Mouse (Mus musculus): ENCODE data around the gene Rufy4. TPM values are rescaled to one million over a fixed set of nuclear protein-coding genes. Genes with fewer than 3 reads are reported as not detected.

Gene Rufy4
- 1 to 10 TPM in 1 of 2 experiments, under 1 TPM in 1; 0.12 to 1.2 TPM for total RNA-seq (2021)
- long read RNA-seq, experiment 1: 0 reads
- long read RNA-seq, experiment 2, partial matches to known transcripts: 0 of 1 reads
- long read RNA-seq, experiment 2, other reads (novel, unspliced or antisense): 1 of 1 reads

DNA sequence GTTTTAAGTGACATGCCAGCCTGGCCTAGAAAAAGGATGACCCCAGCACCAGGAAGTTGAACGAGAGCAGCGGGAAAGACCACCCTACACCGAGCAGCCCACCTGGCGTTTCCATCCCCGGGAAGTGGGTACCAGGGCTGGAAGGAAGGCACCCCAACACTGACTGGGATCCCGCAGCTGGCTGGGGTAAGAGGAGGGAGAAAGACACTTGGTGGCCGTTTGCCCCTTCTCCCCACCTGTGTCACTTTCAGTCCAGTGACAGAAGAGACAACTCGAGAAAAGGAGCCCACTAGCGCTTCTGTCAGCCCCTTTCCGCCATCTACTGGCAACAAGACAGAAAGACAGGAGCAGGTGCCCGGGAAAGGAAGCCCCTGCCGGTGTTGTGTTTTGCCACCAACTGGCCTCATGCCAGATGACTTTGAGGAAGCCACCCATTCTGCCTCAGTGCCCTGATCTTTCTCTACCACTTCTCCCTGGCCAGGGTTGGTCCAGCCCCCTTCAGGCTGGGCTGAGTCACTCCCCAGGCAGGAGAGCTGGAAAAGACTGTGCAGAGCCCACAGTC, at the start of gene Rufy4:
TSS of gene Rufy4 (plus strand) at position 551 of the 562 bp plus-strand sequence.
- DNase-seq: peak; percentile 49

DNA sequence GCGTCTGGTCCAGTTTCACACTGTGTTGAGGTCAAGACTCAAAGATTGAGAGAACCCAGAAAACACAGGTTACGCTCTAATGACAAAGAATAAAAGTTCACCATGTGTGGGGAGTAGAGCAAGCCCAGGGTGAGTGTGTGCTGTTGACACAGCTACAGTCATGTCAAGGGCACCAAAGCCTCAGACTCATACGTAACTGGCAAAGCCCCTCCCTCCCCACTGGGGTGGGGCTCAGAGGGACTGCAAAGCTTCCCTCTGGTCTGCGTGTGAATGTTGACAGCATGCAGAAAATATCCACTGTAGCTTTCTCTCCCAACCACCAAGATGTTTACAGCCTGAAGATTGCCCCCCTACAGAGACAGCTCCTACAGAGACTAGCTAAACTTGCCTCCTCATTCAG, 49.1 kb upstream of the Rufy4 start:
- no peak for DNase-seq

DNA sequence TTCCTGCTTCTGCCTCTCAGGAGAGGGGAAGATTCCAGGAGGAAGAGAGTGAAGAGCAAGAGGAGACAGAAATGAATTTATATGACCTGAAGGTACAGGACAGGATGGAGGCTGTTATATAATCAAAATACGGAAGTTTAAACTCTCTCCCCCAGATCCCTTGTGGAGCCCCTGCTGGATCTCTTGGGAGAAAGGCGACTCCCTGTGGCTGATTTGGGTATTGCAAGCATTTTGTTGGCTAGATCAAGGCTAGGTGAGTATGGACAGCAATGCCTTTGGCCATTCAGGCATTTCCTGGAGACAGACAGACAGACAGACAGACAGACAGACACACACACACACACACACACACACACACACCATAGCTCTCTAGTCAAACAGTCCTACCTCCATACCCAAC, 48.0 kb upstream of the Rufy4 start:
- peak; percentile 83 for DNase-seq

DNA sequence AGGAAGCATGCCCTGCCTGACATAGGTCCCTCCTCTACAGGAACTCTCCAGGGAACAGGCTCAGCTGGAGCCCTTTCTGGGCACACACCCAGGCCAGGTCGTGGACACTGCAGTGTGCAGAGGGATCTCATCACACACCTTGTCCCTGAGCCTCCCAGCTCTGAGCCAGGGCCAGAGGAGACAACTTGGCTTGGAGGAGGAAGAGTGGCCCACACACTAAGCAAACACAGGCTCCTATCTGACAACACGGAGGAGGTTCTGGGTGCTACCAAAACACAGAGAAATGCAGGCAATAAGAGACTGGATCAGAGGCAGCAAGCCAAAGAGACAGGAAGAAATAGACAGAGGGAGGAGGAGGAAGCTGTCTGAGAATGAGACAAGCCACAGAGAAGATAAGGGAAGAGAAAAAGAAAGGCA, 43.8 kb upstream of the Rufy4 start:
- DNase-seq: no peak

DNA sequence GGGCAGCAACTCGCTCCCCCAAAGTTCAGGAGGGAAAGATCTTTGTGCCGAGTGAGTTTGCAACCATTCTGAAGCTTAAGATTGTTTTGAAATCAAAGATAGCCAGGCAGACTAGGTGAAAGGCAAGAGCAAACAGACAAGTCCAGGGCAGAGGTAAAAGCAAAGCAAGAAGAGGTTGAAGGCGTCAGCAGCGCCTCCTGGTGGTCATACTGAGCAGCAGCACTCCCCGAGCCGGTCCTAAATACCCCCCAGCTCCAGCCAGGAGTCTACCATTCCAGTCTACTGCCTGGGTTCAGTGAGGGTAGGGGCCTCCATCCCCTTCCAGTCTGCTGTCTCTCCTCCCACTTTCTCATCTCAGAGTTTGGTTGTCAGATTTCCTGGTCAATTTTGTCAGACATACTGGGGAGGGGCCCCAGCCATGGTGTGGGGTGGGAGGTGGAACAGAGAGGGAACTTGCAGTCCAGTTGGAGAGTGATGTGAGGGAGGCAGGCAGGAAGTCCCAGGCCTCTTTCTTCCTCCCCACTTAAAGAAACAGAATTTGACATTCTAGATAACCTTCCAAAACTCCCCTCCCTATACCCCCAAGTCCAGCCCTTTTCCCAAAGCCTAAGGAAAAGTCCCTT, 42.4 kb upstream of the Rufy4 start:
- DNase-seq: peak; percentile 65

DNA sequence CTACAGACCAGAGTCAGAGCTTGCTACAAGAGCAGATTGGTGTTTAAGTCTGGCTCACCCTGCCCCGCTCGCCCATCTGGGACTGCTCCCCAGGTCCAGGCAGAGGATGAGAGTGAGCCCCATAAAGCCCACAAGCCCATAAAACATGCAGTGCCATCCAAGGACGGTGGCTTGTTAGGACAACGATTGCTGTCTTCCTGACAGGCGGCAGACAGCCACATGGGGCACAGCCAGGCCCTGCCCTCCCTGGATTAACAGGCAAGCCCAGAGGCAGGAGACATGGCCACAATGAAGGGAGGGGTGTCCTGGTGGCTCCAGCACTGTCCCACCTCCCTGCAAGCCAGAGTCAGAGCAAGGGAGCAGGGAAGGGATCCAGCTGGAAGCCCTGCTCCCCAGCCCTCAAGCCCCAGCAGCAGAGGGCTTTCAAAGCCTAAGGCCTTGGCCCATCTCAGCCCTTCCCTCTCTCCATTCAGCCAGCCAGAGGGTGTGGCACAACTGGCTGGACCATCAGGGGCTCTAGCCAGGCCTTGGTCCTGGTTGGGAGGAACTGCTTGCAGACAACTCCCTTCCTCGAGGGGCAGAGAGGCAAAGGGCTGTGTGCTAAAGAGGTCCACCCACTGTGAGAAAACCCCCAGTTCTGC, 41.2 kb upstream of the Rufy4 start:
- peak; percentile 47 for DNase-seq

DNA sequence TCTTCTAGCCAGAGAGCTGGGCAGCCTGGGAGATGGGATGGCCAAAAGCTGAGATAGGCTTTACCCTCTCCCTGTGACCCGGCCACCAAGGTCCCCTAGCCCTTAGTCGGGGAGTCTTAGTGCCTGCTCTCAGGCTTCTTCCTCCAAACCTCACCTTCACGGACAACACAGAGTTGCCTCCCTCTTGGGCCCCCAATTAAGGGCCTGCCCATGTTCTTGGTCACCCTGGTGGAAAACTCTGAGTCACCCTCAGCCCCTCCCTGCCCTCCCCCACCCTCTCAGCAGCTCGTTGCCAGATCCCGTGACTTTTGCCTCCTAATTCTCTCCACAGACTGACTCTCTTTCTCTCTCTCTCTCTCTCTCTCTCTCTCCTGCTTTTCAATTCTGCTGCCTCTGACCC, 40.6 kb upstream of the Rufy4 start:
- no peak for DNase-seq

DNA sequence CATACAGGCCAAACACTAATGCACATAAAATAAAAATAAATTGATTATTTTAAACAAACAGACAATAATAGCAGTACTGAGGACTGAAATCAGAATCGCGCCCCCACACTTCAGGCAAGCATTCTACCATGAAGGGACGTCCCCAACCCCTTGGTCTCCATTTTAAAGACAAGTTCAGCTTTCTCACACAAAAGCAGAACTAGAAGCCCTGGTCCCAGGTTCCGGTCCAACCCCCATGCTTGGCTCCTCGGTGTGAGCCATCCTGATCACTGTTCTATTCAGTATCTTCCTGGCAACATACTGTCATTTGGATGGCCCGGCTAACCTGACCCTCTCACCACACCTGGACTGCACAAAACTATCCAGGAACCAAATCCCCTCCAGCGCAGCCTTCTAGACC, 39.8 kb upstream of the Rufy4 start:
- no peak for DNase-seq

DNA sequence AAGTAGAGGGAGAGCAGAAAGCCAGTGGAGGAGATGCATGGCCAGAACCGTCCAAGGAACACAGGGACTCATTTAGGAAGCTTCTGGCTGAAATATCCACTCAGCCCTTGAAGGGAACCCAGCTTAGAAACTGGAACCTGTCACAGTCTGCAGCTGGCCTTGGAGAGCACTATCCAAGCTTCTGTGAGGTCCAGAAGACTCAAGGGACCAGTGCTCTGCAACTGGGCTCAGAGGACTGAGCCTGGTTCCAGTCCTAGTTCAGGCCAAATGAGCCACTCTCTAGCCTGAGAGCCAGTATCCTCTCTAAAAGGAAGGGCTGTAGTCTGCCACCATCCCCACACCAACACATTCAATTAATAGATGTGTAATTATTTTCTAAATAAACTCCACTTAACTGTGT, 36.8 kb upstream of the Rufy4 start:
- no peak for DNase-seq

DNA sequence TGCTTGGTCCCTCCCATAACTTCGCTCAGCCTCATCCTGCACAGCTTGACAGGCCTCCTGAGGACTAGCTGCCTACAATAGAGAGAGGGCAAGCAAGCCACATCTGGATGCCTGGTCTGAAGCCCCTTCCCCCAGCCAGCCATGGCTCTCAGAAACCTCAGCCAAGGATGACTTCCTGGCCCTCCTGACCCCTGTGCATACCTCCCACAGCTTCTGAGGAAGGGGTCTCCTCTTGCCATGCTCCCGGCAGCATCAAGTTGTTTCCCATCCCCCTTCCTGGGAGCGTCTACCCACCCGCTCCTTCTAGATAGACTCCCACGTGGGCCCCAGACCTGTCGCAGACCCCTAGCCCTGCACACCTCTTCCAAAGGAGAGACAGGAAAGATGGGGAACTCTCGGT, 35.0 kb upstream of the Rufy4 start:
- no peak for DNase-seq

DNA sequence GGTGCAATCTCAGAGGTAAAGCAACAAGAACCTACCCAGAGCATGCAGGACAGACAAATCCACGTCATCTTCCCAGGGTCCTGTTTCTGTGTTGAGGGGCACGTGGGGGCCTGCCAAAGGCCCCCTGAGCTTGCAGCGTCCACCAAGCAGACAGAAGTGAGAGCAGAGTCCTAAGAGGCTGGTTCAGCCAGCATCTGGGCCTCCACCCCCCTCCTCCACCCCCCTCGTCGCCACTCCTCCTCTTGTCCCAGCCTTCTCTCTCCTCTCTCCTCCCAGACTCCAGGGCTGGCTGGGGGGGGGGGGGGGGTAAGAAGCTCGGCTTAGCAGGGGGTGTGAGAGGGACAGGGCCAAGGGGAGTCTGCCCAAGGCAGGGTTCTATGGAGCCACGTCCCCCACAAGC, 34.2 kb upstream of the Rufy4 start:
- peak; percentile 44 for DNase-seq

DNA sequence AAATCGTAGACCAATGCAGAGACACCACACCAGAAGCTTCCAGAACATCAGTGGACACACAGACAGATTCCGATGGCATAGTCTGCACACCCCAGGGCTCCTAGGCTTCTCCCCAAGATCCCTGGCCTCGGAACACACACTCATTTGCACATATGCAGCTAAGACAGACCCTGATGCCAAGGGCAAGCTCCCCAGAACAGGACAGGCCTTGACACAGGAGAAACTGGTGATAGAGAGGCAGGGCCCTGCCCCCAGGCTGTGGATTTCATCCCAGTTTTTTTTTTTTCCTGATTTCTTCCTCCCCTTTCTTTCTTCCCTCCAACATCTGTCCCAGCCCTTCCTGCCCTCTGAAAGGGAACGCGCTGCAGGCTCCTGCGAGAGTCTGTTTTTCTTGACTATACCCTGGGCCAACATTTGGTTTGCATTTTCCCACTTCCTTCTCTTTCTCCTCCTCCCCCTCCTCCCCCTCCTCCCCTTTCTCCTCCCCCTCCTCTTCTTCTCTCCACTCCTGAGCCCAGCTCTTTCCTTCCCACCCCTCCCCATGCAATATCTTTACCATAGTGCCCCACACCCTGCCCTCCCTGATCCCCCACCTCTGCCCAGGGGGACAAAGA, 33.6 kb upstream of the Rufy4 start:
- DNase-seq: no peak

DNA sequence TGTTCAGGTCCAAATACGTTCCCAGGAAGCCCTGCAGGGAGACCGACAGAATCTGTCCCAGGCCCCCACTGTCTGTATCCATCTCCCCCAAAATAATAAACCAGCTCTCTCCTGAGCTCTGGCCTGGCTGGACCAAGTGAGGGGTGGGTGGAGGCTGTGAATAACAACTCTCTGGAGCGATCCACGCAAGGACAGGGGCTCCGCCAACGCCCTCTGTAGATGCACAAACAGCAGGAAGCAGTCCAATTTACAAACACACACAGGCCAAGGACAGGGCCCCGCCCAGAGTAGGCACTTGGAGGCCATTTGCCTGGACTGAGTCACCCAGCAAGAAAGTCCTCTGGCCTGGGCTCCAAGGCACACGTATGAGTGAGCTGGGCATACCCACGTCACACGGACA, 33.1 kb upstream of the Rufy4 start:
- peak; percentile 46 for DNase-seq

DNA sequence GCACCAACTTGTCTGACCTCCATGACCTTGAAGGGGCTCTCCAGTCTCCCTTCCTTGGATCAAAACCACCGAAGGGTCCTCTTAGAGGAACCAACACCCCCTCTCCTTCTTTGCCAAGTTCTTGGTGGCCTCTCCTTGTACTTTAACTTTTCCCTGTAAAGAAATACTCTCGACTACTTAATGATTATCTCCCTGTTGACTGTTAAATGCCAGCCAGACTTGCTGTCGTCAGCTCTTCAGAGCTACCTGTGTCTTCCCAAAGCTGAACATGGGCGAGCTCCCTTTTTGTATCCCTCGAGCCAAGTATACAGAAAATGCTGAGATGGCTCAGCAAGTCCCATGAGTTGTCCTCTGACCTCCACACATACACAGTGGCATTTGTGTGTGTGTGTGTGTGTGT, 31.9 kb upstream of the Rufy4 start:
- no peak for DNase-seq

DNA sequence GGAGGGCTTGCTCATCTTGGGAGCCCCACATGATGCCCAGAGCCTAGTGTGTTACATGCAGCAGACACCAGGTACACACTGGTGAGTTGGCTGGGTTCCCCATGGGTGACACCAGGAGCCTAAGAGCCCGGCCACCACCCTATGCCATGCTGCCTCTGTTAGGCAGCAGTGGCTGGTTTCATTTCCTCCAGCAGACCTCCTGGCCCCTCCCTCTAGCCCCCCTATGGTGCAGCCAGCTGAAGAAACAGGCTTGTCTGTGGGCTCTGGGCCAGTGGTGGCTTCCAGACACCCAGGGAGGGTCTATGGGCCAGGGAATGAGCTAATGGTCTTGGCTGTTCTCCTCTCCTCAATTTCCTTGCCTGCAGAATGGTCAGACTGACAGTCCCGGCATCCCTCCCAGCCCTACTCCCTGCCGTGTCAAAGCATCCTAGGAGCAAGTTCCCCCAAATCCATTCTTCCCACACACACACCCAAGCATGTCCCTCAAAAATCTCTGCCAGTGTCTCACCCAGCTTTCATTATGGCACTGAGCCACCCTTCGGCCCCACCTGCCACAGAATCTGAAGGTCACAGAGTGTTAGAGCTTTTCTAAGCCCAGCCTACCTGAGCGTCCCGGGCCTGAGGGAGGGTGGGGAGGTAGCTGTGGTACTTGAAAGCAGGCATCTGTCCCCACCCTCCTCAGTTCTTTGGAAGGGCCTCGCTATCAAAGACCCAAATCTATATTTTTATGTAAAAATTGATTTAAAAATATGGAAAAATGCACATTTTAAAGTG, 30.7 kb upstream of the Rufy4 start:
- no peak for DNase-seq

DNA sequence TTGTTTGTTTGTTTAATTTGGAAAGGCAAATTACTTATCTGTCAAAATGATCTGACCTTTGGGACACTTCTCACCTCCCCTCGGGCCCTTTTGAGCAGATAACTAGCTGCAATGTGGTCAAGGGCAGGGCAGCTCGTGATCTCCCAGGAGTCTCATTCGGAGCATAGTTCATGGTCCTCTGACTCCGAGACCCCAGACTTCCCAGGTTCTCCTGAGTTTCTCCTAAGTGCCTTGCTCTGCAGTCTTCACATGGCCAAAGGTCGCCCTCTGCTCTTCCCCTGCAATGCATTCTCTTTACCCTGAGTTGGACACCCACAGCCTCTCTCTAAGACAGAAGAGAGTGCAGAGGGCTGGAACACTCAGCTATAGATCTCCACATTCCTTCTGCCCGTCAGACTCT, 30.0 kb upstream of the Rufy4 start:
- DNase-seq: no peak

DNA sequence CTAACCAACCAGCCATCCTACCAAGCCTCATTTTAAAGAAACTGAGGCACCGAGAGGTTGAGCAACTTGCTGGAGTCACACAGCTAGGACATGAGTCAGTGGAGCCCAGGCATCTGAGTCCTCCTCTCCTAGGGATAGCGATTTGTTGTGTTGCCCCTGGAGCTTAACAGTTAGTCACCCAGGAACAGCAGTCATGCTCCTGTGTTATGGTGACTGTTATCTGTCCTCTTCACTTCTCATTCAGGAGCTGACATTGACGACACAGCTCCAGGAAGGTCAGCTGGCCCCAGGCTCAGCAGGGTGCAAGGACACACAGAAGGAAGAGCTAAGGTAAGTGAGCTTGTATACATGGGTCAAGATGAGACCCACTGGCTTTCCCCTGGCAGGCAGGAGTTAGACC, 29.6 kb upstream of the Rufy4 start:
- DNase-seq: no peak

DNA sequence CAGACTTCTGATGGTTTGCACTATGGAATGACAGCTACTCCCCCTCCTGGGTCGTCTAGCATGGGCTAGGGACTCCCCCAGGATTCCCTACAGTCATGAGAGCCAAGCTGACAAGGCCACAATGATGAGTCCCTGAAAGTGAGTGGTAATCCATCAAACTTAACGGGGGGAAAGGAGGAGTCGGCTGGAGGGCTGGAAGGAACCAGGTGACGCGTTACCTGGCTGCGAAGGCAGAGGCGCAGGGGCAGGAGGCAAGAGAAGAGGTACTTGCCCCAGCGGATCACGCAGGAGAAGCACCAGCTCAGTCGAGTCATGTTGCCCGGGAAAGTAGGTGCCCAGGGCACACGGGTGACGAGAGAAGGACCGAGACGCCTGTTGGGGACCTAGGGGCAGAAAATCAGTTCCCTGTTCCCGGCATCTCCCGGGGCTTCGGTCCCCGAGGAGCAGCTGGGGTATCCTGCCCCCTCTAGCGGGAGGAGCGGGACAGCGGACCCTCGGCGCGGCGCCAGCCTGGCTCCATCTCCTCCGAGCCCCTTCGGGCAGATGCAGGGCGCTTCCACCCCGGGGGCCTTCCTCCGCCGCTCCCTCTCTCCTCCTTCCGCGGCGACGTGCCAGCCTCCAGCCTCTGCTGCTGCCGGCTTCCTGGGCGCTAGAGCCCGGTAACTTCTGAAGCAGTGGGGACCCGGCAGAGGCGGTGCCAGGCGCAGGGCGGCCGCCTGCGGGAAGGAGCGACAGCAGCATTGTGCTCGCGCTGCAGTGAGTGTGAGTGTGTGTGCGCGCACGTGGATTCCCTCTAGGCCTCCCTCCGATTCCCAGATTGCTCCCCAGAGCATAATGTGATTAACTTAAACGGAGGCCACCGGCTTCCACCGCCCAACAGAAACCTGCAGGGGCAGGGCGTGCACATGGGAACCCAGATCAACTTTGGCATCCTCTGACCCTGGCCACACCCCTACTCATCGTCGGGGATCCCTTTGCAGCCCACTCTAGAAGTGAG, 27.0 kb upstream of the Rufy4 start:
- DNase-seq: peak; percentile 68

DNA sequence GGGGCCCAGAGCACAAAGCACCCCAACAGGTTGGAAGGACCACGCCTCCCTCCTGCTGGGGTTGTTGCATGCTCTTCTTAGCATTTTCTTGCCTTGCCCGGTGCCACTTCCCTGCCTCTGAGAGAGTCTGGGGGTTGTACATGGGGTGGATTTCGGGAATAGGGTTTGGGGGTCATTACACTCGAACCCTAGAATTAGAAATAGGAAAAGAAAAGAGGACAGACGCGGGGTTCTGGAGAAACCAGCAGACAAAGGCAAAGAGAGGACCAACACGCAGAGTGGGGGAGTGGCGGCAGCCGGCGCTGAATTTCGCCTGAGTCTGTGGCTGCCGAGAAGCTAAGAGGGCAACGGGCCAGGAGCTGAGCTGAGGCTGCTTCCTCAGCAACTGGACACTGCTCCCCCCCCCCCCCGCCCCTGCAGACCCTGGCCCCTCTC, 26.3 kb upstream of the Rufy4 start:
- DNase-seq: peak; percentile 71

DNA sequence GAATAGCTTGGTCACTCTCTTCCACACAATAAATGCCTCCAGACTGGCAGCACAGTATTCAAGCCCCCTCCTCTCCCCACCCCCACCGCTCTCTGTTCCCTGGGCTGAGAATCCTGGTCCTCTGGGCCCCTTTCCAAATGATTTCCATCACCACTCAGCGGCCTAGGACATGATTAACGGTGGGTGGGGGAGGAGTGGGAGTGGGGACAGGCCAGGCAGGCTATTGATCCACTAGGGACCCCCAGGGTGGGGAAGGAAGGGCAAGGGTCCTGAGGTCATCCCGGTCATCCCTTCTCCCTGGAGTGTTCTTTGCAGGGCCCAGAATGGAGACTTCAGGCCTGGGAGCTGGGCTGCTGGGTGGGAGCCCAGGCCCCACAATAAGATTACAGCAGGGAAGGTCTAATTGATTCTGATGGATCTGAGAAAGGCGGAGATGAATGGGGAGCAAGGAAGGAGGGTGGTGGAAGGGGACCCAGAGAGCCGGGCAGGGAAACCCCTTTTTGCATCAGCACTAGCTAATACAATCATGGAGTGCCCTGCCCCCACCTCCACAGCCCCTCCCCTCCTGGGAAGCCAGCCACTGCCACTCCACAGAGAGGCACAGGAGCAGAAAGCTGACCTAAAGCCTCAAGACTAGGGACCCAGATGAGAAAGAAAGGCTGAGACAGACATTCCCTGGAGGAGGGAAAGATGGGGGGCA, 21.5 kb upstream of the Rufy4 start:
- no peak for DNase-seq

DNA sequence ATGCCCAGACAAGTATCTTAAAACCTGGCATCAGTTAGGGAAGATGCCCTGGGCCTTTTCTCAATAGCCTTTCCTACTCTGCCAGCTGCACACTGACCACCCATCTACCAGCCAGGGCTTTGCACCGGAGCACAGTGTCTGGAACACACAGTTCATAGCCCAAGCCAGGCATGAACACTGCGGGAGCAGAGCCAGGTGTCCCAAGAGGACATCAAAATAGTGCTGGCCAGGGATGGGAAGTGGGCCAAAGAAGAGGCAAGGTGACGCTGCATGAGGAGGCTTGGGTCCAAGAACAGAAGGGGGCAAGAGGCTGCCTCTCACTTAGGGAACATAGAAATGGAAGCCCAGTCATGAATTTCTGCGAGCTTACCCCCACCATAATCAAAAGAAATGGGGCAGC, 19.7 kb upstream of the Rufy4 start:
- DNase-seq: no peak

All from gastrocnemius, postnatal 10 days (tissue).